Mouse (Mus musculus): Measurements from ENCODE around the gene Tbl1x. TPM values are rescaled to one million over a fixed set of nuclear protein-coding genes. Genes with fewer than 3 reads are reported as not detected.

The Tbl1x gene
- polyA plus RNA-seq, 1 experiment: 30.4 TPM

GRCm38 (mm10) chrX:77611938-77612337 is 101.1 kb downstream of the Tbl1x start:
- Histone ChIP-seq H3K27ac (replicated peaks; ENCODE audit: low read depth, low read length) (no peak overlapping the region), H3K4me3 (ENCODE audit: insufficient read depth, low read depth, low read length) (no peak overlapping the region)

GRCm38 (mm10) chrX:77613041-77613440 is 102.2 kb downstream of the Tbl1x start:
- H3K4me1 ChIP-seq (ENCODE audit: control insufficient read depth, insufficient read depth, insufficient read length, low read length): peaks cover 3% of the 10 kb centered on the region
- H3K27ac ChIP-seq (replicated peaks; ENCODE audit: low read depth, low read length): no peak overlapping the region
- no peak overlapping the region for H3K4me3 ChIP-seq (ENCODE audit: insufficient read depth, low read depth, low read length)

More at GRCm38 (mm10) chrX:77611938-77612337, 101.1 kb downstream of the Tbl1x start:
- peaks cover 3% of the 10 kb centered on the region for H3K4me1 ChIP-seq (ENCODE audit: control insufficient read depth, insufficient read depth, insufficient read length, low read length)

- H3K27ac ChIP-seq (replicated peaks; ENCODE audit: low read depth, low read length): no peak overlapping the region; the same call in 1 of the 2 replicates
- peaks cover 3% of the 10 kb centered on the region for H3K4me1 ChIP-seq (ENCODE audit: control insufficient read depth, insufficient read depth, insufficient read length, low read length)
- no peak overlapping the region for H3K4me3 ChIP-seq (ENCODE audit: insufficient read depth, low read depth, low read length)
Observed at GRCm38 (mm10) chrX:77615735-77616293, 105.0 kb downstream of the Tbl1x start.

DNA sequence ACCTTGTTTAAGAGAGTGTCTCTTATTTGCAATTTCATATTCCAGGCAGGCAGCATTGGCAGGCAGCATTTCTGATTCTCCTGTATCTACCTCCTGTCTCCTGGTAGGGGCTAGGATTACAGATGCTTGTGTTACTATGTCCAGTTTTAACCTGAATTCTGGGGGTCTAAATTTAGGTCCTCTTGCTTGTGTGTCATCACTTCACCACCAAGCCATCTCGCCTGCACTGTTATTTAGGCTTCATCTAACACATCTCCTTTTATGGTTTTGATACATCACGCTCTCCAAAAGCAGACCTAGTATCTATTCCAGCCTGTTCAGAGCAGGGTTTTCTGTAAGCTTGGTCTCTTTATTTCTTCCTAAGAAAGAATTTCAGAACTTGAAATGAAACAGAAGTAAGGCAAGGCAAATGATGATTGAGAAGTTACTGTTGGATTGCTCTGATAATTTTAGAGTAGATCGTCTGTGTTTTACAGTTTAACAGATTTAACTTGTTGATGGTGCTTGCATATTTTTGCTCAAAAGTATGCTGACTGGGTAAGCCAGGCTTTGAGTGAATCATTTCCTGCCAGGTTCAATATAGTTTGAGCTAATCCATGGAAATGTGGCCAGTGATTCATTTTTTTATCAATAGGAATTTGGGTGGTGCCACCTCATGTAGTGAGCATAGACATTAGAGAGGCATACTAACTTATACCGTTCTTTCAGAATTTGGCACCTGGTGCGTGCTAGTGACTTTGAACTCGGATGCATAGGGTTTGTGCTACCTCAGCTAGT is 106.7 kb downstream of the Tbl1x start:
- H3K27ac ChIP-seq (replicated peaks; ENCODE audit: low read depth, low read length): no peak overlapping the region; the same call in 1 of the 2 replicates
- H3K4me3 ChIP-seq (ENCODE audit: insufficient read depth, low read depth, low read length): no peak overlapping the region
- peaks cover under 1% of the 10 kb centered on the region for H3K4me1 ChIP-seq (ENCODE audit: control insufficient read depth, insufficient read depth, insufficient read length, low read length)

- peaks cover 2% of the 10 kb centered on the region; the same call in 1 of the 2 replicates for H3K4me1 ChIP-seq (ENCODE audit: control insufficient read depth, insufficient read depth, insufficient read length, low read length)
- no peak overlapping the region for H3K4me3 ChIP-seq (ENCODE audit: insufficient read depth, low read depth, low read length)
- no peak overlapping the region for H3K27ac ChIP-seq (replicated peaks; ENCODE audit: low read depth, low read length)
Observed at GRCm38 (mm10) chrX:77630439-77630838, 119.6 kb downstream of the Tbl1x start.

GRCm38 (mm10) chrX:77636499-77636898 is 125.7 kb downstream of the Tbl1x start:
- no peak overlapping the region for H3K4me3 ChIP-seq (ENCODE audit: insufficient read depth, low read depth, low read length)
- no peak overlapping the region for H3K27ac ChIP-seq (replicated peaks; ENCODE audit: low read depth, low read length)
- H3K4me1 ChIP-seq (ENCODE audit: control insufficient read depth, insufficient read depth, insufficient read length, low read length): peaks cover 2% of the 10 kb centered on the region; the same call in 1 of the 2 replicates

DNA sequence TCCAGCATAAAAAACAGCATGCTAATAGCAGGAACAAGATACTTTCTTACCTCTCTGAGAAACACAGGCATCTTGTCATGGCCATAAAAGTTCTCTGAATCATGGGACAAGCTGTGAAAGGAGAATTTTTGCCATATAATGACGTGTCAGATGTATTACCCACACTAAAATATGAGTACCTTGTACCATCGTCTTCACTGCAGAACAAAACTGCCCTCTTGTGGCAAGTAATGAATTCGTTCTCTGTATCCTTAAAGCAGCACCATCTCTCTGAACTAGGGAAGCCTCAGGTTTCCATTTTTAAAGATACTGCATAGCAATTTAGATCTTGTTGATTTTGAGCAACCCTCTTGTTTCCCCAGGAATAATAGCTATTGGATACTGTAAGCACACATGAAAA is 127.3 kb downstream of the Tbl1x start:
- H3K4me1 ChIP-seq (ENCODE audit: control insufficient read depth, insufficient read depth, insufficient read length, low read length): peaks cover 2% of the 10 kb centered on the region; the same call in 1 of the 2 replicates
- H3K4me3 ChIP-seq (ENCODE audit: insufficient read depth, low read depth, low read length): no peak overlapping the region
- H3K27ac ChIP-seq (replicated peaks; ENCODE audit: low read depth, low read length): no peak overlapping the region

GRCm38 (mm10) chrX:77640301-77640700 is 129.5 kb downstream of the Tbl1x start:
- Histone ChIP-seq H3K27ac (replicated peaks; ENCODE audit: low read depth, low read length) (no peak overlapping the region), H3K4me1 (ENCODE audit: control insufficient read depth, insufficient read depth, insufficient read length, low read length) (no peaks in the 10 kb centered on the region), H3K4me3 (ENCODE audit: insufficient read depth, low read depth, low read length) (no peak overlapping the region)

- H3K4me1 ChIP-seq (ENCODE audit: control insufficient read depth, insufficient read depth, insufficient read length, low read length): no peaks in the 10 kb centered on the region
- H3K4me3 ChIP-seq (ENCODE audit: insufficient read depth, low read depth, low read length): no peak overlapping the region
- no peak overlapping the region for H3K27ac ChIP-seq (replicated peaks; ENCODE audit: low read depth, low read length)
Observed at GRCm38 (mm10) chrX:77646164-77646563, 135.4 kb downstream of the Tbl1x start.

GRCm38 (mm10) chrX:77650246-77650645 is 139.4 kb downstream of the Tbl1x start:
- Histone ChIP-seq H3K4me1 (ENCODE audit: control insufficient read depth, insufficient read depth, insufficient read length, low read length) (no peaks in the 10 kb centered on the region), H3K4me3 (ENCODE audit: insufficient read depth, low read depth, low read length) (no peak overlapping the region), H3K27ac (replicated peaks; ENCODE audit: low read depth, low read length) (no peak overlapping the region)

DNA sequence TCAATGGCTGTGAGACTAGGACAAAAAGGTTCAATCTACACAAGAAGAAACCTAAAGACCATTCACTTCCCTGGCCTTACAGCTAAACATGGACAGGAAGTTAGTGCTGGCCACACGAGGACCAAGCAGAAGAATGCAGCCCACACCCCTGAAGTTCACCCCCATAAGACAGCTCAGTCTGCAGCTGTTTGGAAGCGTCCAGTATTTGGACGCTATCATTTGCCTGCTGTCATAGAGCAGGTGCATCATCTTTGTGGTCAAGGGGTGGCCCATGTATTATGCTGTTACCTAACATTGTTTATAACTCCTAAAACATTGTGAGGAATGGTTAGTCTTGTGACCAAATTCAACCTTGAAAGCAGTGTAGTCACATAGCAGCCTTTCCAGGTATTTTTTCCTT is 151.2 kb downstream of the Tbl1x start:
- no peaks in the 10 kb centered on the region for H3K4me1 ChIP-seq (ENCODE audit: control insufficient read depth, insufficient read depth, insufficient read length, low read length)
- no peak overlapping the region for H3K4me3 ChIP-seq (ENCODE audit: insufficient read depth, low read depth, low read length)
- H3K27ac ChIP-seq (replicated peaks; ENCODE audit: low read depth, low read length): no peak overlapping the region

DNA sequence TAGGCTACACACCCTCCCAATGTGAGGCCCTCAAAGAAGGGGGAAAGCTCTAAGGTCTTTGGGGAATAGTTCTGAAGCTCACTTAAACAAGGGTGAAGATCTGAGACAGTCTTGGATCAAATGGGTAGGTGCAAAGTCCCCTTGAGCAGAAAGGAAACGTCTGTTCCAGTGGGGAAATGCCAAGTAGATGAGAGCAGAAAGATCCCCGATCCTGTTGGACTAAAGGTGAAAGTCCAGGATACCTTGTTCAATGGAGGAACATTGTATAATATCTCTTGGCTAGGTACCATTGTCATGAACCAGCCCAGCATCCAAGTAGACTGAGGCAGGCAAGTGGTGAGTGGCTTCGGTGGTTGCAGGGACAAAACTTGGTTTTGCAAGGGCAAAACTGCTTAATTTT is 152.5 kb downstream of the Tbl1x start:
- H3K4me3 ChIP-seq (ENCODE audit: insufficient read depth, low read depth, low read length): no peak overlapping the region
- no peak overlapping the region for H3K27ac ChIP-seq (replicated peaks; ENCODE audit: low read depth, low read length)
- H3K4me1 ChIP-seq (ENCODE audit: control insufficient read depth, insufficient read depth, insufficient read length, low read length): no peaks in the 10 kb centered on the region

- H3K4me3 ChIP-seq (ENCODE audit: insufficient read depth, low read depth, low read length): no peak overlapping the region
- H3K4me1 ChIP-seq (ENCODE audit: control insufficient read depth, insufficient read depth, insufficient read length, low read length): no peaks in the 10 kb centered on the region
- no peak overlapping the region for H3K27ac ChIP-seq (replicated peaks; ENCODE audit: low read depth, low read length)
Observed at GRCm38 (mm10) chrX:77665030-77665429, 154.2 kb downstream of the Tbl1x start.

- H3K4me1 ChIP-seq (ENCODE audit: control insufficient read depth, insufficient read depth, insufficient read length, low read length): no peaks in the 10 kb centered on the region
- no peak overlapping the region for H3K4me3 ChIP-seq (ENCODE audit: insufficient read depth, low read depth, low read length)
- H3K27ac ChIP-seq (replicated peaks; ENCODE audit: low read depth, low read length): no peak overlapping the region
Observed at GRCm38 (mm10) chrX:77666911-77667310, 156.1 kb downstream of the Tbl1x start.

GRCm38 (mm10) chrX:77667441-77667840 is 156.6 kb downstream of the Tbl1x start:
- H3K4me3 ChIP-seq (ENCODE audit: insufficient read depth, low read depth, low read length): no peak overlapping the region

More at GRCm38 (mm10) chrX:77667441-77667840, 156.6 kb downstream of the Tbl1x start:
- H3K4me1 ChIP-seq (ENCODE audit: control insufficient read depth, insufficient read depth, insufficient read length, low read length): no peaks in the 10 kb centered on the region
- no peak overlapping the region for H3K27ac ChIP-seq (replicated peaks; ENCODE audit: low read depth, low read length)
